Mouse (Mus musculus): Measurements from ENCODE around the gene Clic1. TPM values are rescaled to one million over a fixed set of nuclear protein-coding genes. Genes with fewer than 3 reads are reported as not detected.
"Not testable (repeated sequence)": the region's sequence is repeated elsewhere in the genome, so short reads cannot be mapped to it uniquely, and the experiment has no call there.

Clic1 gene
- polyA plus RNA-seq, 1 experiment from 2014 or later, result 86.4 TPM

DNA sequence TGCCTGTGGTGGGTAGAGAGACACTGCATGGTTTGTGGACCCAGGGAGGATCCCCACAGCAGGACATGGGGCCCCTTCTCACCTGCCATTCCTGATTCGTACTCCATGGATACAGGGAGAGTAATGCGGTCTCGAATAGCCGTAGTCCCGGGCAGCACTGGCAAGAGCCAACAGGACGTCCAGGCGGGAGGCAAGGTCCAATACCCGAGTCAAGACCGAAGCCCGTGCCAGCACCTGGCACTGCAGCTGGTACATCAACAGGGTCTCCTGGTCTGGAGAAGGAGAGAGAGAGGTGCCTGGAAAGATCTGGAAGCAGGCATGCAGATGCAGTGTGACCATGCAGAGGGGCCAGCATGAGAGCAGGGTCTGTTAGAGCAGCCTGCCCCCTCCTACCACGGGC lies 18.5 kb upstream of the Clic1 start:
- Histone ChIP-seq H3K4me3 (ENCODE audit: low read depth, low read length) (no peak overlapping the region), H3K36me3 (ENCODE audit: control insufficient read depth, insufficient read depth, low read length) (no peaks in the 10 kb centered on the region), H3K27me3 (ENCODE audit: control insufficient read depth, insufficient read depth, low read length) (no peaks in the 10 kb centered on the region), H3K4me2 (no peak overlapping the region), H3K4me1 (ENCODE audit: control insufficient read depth, insufficient read depth, low read length) (peaks cover 13% of the 10 kb centered on the region), H3K9me3 (replicated peaks; ENCODE audit: control insufficient read depth, low read length) (no peaks in the 10 kb centered on the region), H3K27ac (ENCODE audit: low read depth, low read length) (no peak overlapping the region), H3K9ac (ENCODE audit: low read depth, low read length) (0 out of 2 replicates have a peak overlapping the region, but pooled peaks have one; percentile 34)
- ATAC-seq (replicated peaks; ENCODE audit: insufficient number of reproducible peaks, low FRiP score, low TSS enrichment), result no peak
- WGBS (ENCODE audit: insufficient replicate concordance), result 83% methylated on average over 11 of the region's 11 CpGs

GRCm38 (mm10) chr17:35031880-35032279 lies 17.9 kb upstream of the Clic1 start:
- ATAC-seq (replicated peaks; ENCODE audit: insufficient number of reproducible peaks, low FRiP score, low TSS enrichment), result no peak

GRCm38 (mm10) chr17:35032323-35032870 lies 17.4 kb upstream of the Clic1 start:
- no peak for ATAC-seq (replicated peaks; ENCODE audit: insufficient number of reproducible peaks, low FRiP score, low TSS enrichment)
- no peak overlapping the region for H3K9ac ChIP-seq (ENCODE audit: low read depth, low read length)
- peaks cover 9% of the 10 kb centered on the region for H3K4me1 ChIP-seq (ENCODE audit: control insufficient read depth, insufficient read depth, low read length)
- no peak overlapping the region for H3K4me2 ChIP-seq
- no peaks in the 10 kb centered on the region for H3K27me3 ChIP-seq (ENCODE audit: control insufficient read depth, insufficient read depth, low read length)
- no peaks in the 10 kb centered on the region for H3K9me3 ChIP-seq (replicated peaks; ENCODE audit: control insufficient read depth, low read length)
- WGBS (ENCODE audit: insufficient replicate concordance), result 60% methylated on average over 8 of the region's 8 CpGs
- H3K36me3 ChIP-seq (ENCODE audit: control insufficient read depth, insufficient read depth, low read length), result no peaks in the 10 kb centered on the region
- no peak overlapping the region for H3K27ac ChIP-seq (ENCODE audit: low read depth, low read length)
- no peak overlapping the region for H3K4me3 ChIP-seq (ENCODE audit: low read depth, low read length)

More at GRCm38 (mm10) chr17:35031880-35032279, 17.9 kb upstream of the Clic1 start:
- H3K27ac ChIP-seq (ENCODE audit: low read depth, low read length), result no peak overlapping the region
- 76% methylated on average over 7 of the region's 7 CpGs for WGBS (ENCODE audit: insufficient replicate concordance)
- no peak overlapping the region for H3K4me3 ChIP-seq (ENCODE audit: low read depth, low read length)
- H3K36me3 ChIP-seq (ENCODE audit: control insufficient read depth, insufficient read depth, low read length), result no peaks in the 10 kb centered on the region
- no peaks in the 10 kb centered on the region for H3K27me3 ChIP-seq (ENCODE audit: control insufficient read depth, insufficient read depth, low read length)
- H3K4me2 ChIP-seq, result no peak overlapping the region
- 0 out of 2 replicates have a peak overlapping the region, but pooled peaks have one; percentile 34 for H3K9ac ChIP-seq (ENCODE audit: low read depth, low read length)
- no peaks in the 10 kb centered on the region for H3K9me3 ChIP-seq (replicated peaks; ENCODE audit: control insufficient read depth, low read length)
- peaks cover 13% of the 10 kb centered on the region for H3K4me1 ChIP-seq (ENCODE audit: control insufficient read depth, insufficient read depth, low read length)

DNA sequence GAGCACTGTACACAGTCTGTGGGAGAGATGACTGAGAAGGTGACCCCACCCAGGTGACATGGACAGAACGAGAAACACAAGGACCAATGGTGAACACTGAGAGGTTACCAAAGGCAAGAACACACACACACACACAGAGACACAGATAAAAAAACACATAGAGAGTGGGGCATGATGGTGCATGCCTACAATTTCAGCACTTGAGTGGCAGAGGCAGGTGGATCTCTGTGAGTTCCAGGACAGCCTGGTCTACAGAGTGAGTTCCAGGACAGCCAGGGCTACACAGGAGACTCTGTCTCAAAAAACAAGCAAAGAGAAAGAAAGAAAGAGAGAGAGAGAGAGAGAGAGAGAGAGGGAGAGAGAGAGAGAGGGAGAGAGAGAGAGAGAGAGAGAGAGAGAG lies 16.1 kb upstream of the Clic1 start:
- H3K9ac ChIP-seq (ENCODE audit: low read depth, low read length); H3K27ac ChIP-seq (ENCODE audit: low read depth, low read length); H3K27me3 ChIP-seq (ENCODE audit: control insufficient read depth, insufficient read depth, low read length); ATAC-seq (replicated peaks; ENCODE audit: insufficient number of reproducible peaks, low FRiP score, low TSS enrichment); H3K4me1 ChIP-seq (ENCODE audit: control insufficient read depth, insufficient read depth, low read length); H3K9me3 ChIP-seq (replicated peaks; ENCODE audit: control insufficient read depth, low read length); H3K4me3 ChIP-seq (ENCODE audit: low read depth, low read length); H3K4me2 ChIP-seq; H3K36me3 ChIP-seq (ENCODE audit: control insufficient read depth, insufficient read depth, low read length): not testable (repeated sequence)
- WGBS (ENCODE audit: insufficient replicate concordance), result 68% methylated on average over 1 of the region's 1 CpGs

GRCm38 (mm10) chr17:35034896-35035295 lies 14.9 kb upstream of the Clic1 start:
- Histone ChIP-seq H3K36me3 (ENCODE audit: control insufficient read depth, insufficient read depth, low read length) (no peaks in the 10 kb centered on the region), H3K27ac (ENCODE audit: low read depth, low read length) (no peak overlapping the region), H3K9me3 (replicated peaks; ENCODE audit: control insufficient read depth, low read length) (no peaks in the 10 kb centered on the region), H3K27me3 (ENCODE audit: control insufficient read depth, insufficient read depth, low read length) (no peaks in the 10 kb centered on the region), H3K4me3 (ENCODE audit: low read depth, low read length) (no peak overlapping the region), H3K4me1 (ENCODE audit: control insufficient read depth, insufficient read depth, low read length) (no peaks in the 10 kb centered on the region; the same call in 1 of the 2 replicates), H3K9ac (ENCODE audit: low read depth, low read length) (no peak overlapping the region), H3K4me2 (no peak overlapping the region)
- WGBS (ENCODE audit: insufficient replicate concordance), result 68% methylated on average over 6 of the region's 6 CpGs
- no peak for ATAC-seq (replicated peaks; ENCODE audit: insufficient number of reproducible peaks, low FRiP score, low TSS enrichment)

DNA sequence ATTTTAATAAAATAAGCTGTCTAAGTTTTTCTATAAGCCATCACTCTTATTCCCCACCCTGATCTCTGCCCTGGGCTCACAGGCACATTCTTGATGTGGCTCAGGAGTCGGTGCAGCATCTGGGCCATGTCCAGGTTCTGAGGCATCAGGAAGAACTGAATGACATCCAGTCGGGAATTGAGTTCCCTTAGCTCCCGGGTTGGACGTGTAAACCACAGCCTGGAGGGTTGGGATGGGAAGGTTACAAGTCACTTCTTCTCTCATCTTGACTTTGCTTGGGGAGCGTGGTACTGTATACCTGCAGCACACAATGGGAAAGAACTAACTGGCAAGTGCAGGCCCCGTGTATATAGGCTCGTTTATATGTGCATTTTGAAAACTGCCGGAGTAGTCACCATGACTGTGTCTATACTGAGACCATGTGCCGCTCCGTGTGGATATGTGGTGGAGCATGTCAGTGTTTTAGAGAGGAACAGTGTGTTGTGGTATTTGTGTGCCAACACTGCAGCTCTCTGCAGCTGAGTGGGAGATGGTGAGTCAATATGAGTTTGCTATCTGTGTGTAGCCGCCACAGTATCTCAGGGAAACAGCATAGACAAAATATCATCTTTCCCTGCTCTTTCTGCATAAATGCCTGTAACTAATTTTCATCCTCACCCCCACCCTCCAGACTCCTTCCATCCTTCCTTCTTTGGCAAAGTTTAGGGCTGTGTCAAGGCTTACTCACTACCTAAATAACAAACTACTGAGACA lies 10.5 kb upstream of the Clic1 start:
- Histone ChIP-seq H3K4me1 (ENCODE audit: control insufficient read depth, insufficient read depth, low read length) (peaks cover 5% of the 10 kb centered on the region; the same call in 1 of the 2 replicates), H3K36me3 (ENCODE audit: control insufficient read depth, insufficient read depth, low read length) (no peaks in the 10 kb centered on the region), H3K4me2 (no peak overlapping the region), H3K9me3 (replicated peaks; ENCODE audit: control insufficient read depth, low read length) (no peaks in the 10 kb centered on the region), H3K27me3 (ENCODE audit: control insufficient read depth, insufficient read depth, low read length) (no peaks in the 10 kb centered on the region), H3K27ac (ENCODE audit: low read depth, low read length) (no peak overlapping the region), H3K4me3 (ENCODE audit: low read depth, low read length) (no peak overlapping the region), H3K9ac (ENCODE audit: low read depth, low read length) (no peak overlapping the region)
- no peak for ATAC-seq (replicated peaks; ENCODE audit: insufficient number of reproducible peaks, low FRiP score, low TSS enrichment)
- WGBS (ENCODE audit: insufficient replicate concordance), result 81% methylated on average over 11 of the region's 11 CpGs

DNA sequence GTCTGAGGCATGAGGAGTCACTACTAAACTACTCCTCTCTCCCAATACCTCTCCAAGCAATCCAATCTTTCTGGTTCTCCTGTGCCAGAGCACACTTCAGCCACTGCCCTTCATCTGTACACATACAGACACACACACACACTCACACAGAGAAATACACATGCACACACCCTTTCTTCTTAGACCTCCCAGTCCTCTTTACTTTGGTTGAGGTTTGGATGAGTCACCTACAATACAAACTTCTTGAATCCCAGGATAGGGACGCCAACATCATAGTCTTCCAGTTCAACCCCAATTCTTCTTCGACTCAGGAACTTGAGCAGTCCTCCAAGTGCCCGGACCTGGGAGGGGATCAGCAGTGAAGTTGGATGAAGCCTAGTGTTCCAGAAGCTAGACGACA lies 6.0 kb upstream of the Clic1 start:
- WGBS (ENCODE audit: insufficient replicate concordance), result 70% methylated on average over 4 of the region's 4 CpGs
- no peaks in the 10 kb centered on the region for H3K27me3 ChIP-seq (ENCODE audit: control insufficient read depth, insufficient read depth, low read length)
- H3K4me1 ChIP-seq (ENCODE audit: control insufficient read depth, insufficient read depth, low read length), result peaks cover 32% of the 10 kb centered on the region
- no peaks in the 10 kb centered on the region for H3K36me3 ChIP-seq (ENCODE audit: control insufficient read depth, insufficient read depth, low read length)
- no peak for ATAC-seq (replicated peaks; ENCODE audit: insufficient number of reproducible peaks, low FRiP score, low TSS enrichment)
- H3K9me3 ChIP-seq (replicated peaks; ENCODE audit: control insufficient read depth, low read length), result no peaks in the 10 kb centered on the region
- no peak overlapping the region for H3K9ac ChIP-seq (ENCODE audit: low read depth, low read length)
- H3K4me3 ChIP-seq (ENCODE audit: low read depth, low read length), result no peak overlapping the region
- H3K27ac ChIP-seq (ENCODE audit: low read depth, low read length), result peak overlapping the region; percentile 90
- H3K4me2 ChIP-seq, result no peak overlapping the region

- H3K9me3 ChIP-seq (replicated peaks; ENCODE audit: control insufficient read depth, low read length), result no peaks in the 10 kb centered on the region
- peak overlapping the region; percentile 53 for H3K4me3 ChIP-seq (ENCODE audit: low read depth, low read length)
- peak overlapping the region; percentile 89 for H3K4me2 ChIP-seq
- peak overlapping the region; percentile 90 for H3K27ac ChIP-seq (ENCODE audit: low read depth, low read length)
- no peaks in the 10 kb centered on the region for H3K27me3 ChIP-seq (ENCODE audit: control insufficient read depth, insufficient read depth, low read length)
- ATAC-seq (replicated peaks; ENCODE audit: insufficient number of reproducible peaks, low FRiP score, low TSS enrichment), result no peak
- H3K4me1 ChIP-seq (ENCODE audit: control insufficient read depth, insufficient read depth, low read length), result peaks cover 39% of the 10 kb centered on the region
- peak overlapping the region; percentile 87; the same call in 1 of the 2 replicates for H3K9ac ChIP-seq (ENCODE audit: low read depth, low read length)
- 47% methylated on average over 7 of the region's 7 CpGs for WGBS (ENCODE audit: insufficient replicate concordance)
- H3K36me3 ChIP-seq (ENCODE audit: control insufficient read depth, insufficient read depth, low read length), result no peaks in the 10 kb centered on the region
Observed at GRCm38 (mm10) chr17:35044904-35045806, 4.6 kb upstream of the Clic1 start.

Data from heart, embryonic 11.5 days (tissue).